Mouse (Mus musculus) embryonic facial prominence, embryonic 13.5 days (tissue): ENCODE results near the gene Dlx1. TPM values are rescaled to one million over a fixed set of nuclear protein-coding genes. Genes with fewer than 3 reads are reported as not detected.

Experiments used
- ATAC-seq: fragments of 200-750 bp; cut with Nextera tagmentation; 2 replicates; pipeline ENCODE4 v1.8.0; 2017; ENCODE audit warnings: low read depth; ENCODE audit not compliant: insufficient number of reproducible peaks, insufficient read depth, low FRiP score, low TSS enrichment
- H3K27ac ChIP-seq: fragments of 300-500 bp; sonication (generic); 2 replicates; pipeline ENCODE4 v1.5.1; 2015; ENCODE audit warnings: moderate library complexity, mild to moderate bottlenecking, inconsistent platforms
- H3K27me3 ChIP-seq: fragments of 300-500 bp; sonication (generic); 2 replicates; pipeline ENCODE4 v1.6.1; 2015; ENCODE audit warnings: mild to moderate bottlenecking, inconsistent platforms
- H3K36me3 ChIP-seq: fragments of 300-500 bp; sonication (generic); 2 replicates; pipeline ENCODE4 v1.6.1; 2015; ENCODE audit warnings: mild to moderate bottlenecking, inconsistent platforms
- H3K4me1 ChIP-seq: fragments of 300-500 bp; sonication (generic); 2 replicates; pipeline ENCODE4 v1.6.1; 2015; ENCODE audit warnings: inconsistent platforms
- H3K4me2 ChIP-seq: fragments of 300-500 bp; sonication (generic); 2 replicates; pipeline ENCODE4 v1.6.1; 2015; ENCODE audit warnings: moderate library complexity, mild to moderate bottlenecking, inconsistent platforms
- H3K4me3 ChIP-seq: fragments of 300-500 bp; sonication (generic); 2 replicates; pipeline ENCODE4 v1.5.1; 2015; ENCODE audit warnings: mild to moderate bottlenecking, inconsistent platforms
- H3K9ac ChIP-seq: fragments of 300-500 bp; sonication (generic); 2 replicates; pipeline ENCODE4 v1.6.1; 2015; ENCODE audit warnings: mild to moderate bottlenecking, inconsistent platforms
- H3K9me3 ChIP-seq: fragments of 300-500 bp; sonication (generic); 2 replicates; pipeline ENCODE4 v1.6.1; 2016; ENCODE audit warnings: inconsistent platforms
- WGBS: fragments of 180-500 bp; shearing (Covaris S2); methylation state at CpG from one replicate; pipeline ENCODE4 v1.1.7; 2015; ENCODE audit warnings: mixed read lengths; 5-methylcytosine and 5-hydroxymethylcytosine counted together
- polyA plus RNA-seq: library from polyadenylated mRNA; unstranded; fragments of >200 nt; fragmentation: Nextera tagmentation; extraction: Ambion mirVana; gene quantifications from 2 replicates; pipeline ENCODE4 v1.2.1, GENCODE M21; 2015

The Dlx1 gene
- polyA plus RNA-seq, 1 experiment from 2014 or later = 15.1 TPM

- ATAC-seq = no peak
- no peaks in the 10 kb centered on the region for H3K36me3 ChIP-seq
- no peaks in the 10 kb centered on the region for H3K4me1 ChIP-seq
- H3K9me3 ChIP-seq = no peaks in the 10 kb centered on the region
- no peak overlapping the region for H3K4me3 ChIP-seq
- H3K9ac ChIP-seq = no peak overlapping the region
- H3K27ac ChIP-seq = no peak overlapping the region
- whole genome bisulfite sequencing = 79% methylated on average over 9 of the region's 9 CpGs
- no peak overlapping the region for H3K4me2 ChIP-seq
- no peaks in the 10 kb centered on the region for H3K27me3 ChIP-seq
These were observed 38.6 kb downstream of the Dlx1 start for GRCm38 (mm10) chr2:71566466-71566865.

GRCm38 (mm10) chr2:71573736-71574135, 45.8 kb downstream of the Dlx1 start:
- WGBS = 16% methylated on average over 4 of the region's 4 CpGs

GRCm38 (mm10) chr2:71577059-71577458, 49.1 kb downstream of the Dlx1 start:
- ATAC-seq = no peak

More at GRCm38 (mm10) chr2:71573736-71574135, 45.8 kb downstream of the Dlx1 start:
- Histone ChIP-seq H3K27ac (no peak overlapping the region), H3K27me3 (no peaks in the 10 kb centered on the region), H3K4me3 (no peak overlapping the region), H3K36me3 (no peaks in the 10 kb centered on the region), H3K4me1 (peaks cover 9% of the 10 kb centered on the region; the same call in 1 of the 2 replicates), H3K9ac (no peak overlapping the region), H3K9me3 (no peaks in the 10 kb centered on the region), H3K4me2 (0 out of 2 replicates have a peak overlapping the region, but pooled peaks have one; percentile 32)
- no peak for ATAC-seq

GRCm38 (mm10) chr2:71580632-71581466, 52.9 kb downstream of the Dlx1 start:
- 9% methylated on average over 50 of the region's 50 CpGs for WGBS
- peak overlapping the region; percentile 77 for H3K9ac ChIP-seq

More at GRCm38 (mm10) chr2:71577059-71577458, 49.1 kb downstream of the Dlx1 start:
- no peak overlapping the region for H3K4me2 ChIP-seq
- H3K4me3 ChIP-seq = no peak overlapping the region
- H3K9me3 ChIP-seq = no peaks in the 10 kb centered on the region
- H3K27ac ChIP-seq = no peak overlapping the region
- no peaks in the 10 kb centered on the region for H3K36me3 ChIP-seq
- H3K4me1 ChIP-seq = peaks cover 15% of the 10 kb centered on the region; the same call in 1 of the 2 replicates
- no peaks in the 10 kb centered on the region for H3K27me3 ChIP-seq
- no peak overlapping the region for H3K9ac ChIP-seq
- WGBS = 87% methylated on average over 2 of the region's 2 CpGs

GRCm38 (mm10) chr2:71581488-71581887, 53.6 kb downstream of the Dlx1 start:
- peaks cover 6% of the 10 kb centered on the region; the same call in 1 of the 2 replicates for H3K4me1 ChIP-seq
- no peaks in the 10 kb centered on the region for H3K9me3 ChIP-seq
- H3K27me3 ChIP-seq = peaks cover 4% of the 10 kb centered on the region
- H3K27ac ChIP-seq = no peak overlapping the region
- peak overlapping the region; percentile 77; the same call in 1 of the 2 replicates for H3K9ac ChIP-seq
- no peak for ATAC-seq
- H3K4me2 ChIP-seq = peak overlapping the region; percentile 91
- H3K36me3 ChIP-seq = no peaks in the 10 kb centered on the region
- peak overlapping the region; percentile 59 for H3K4me3 ChIP-seq
- WGBS = 52% methylated on average over 5 of the region's 5 CpGs

More at GRCm38 (mm10) chr2:71580632-71581466, 52.9 kb downstream of the Dlx1 start:
- peak overlapping the region; percentile 59 for H3K4me3 ChIP-seq
- H3K27me3 ChIP-seq = peaks cover 4% of the 10 kb centered on the region
- ATAC-seq = 0 out of 2 replicates have a peak, but pooled peaks have one; percentile 32
- H3K27ac ChIP-seq = no peak overlapping the region
- no peaks in the 10 kb centered on the region for H3K36me3 ChIP-seq
- peak overlapping the region; percentile 91 for H3K4me2 ChIP-seq
- no peaks in the 10 kb centered on the region for H3K9me3 ChIP-seq
- H3K4me1 ChIP-seq = peaks cover 6% of the 10 kb centered on the region; the same call in 1 of the 2 replicates

Other genes with a start within 250 kb of the Dlx1 start
- 36.0 and 45.5 TPM in 2 replicates for gene Slc25a12, start 160.4 kb upstream of the Dlx1 start, polyA plus RNA-seq
- gene Hat1, start 139.2 kb upstream of the Dlx1 start, polyA plus RNA-seq = 117 and 135 TPM in 2 replicates
- gene Metap1d, start 74.8 kb upstream of the Dlx1 start, polyA plus RNA-seq = 51.8 and 52.1 TPM in 2 replicates
- 7.8 and 10.0 TPM in 2 replicates for gene Dlx2, start 18.6 kb downstream of the Dlx1 start, polyA plus RNA-seq
- gene Itga6, start 217.5 kb downstream of the Dlx1 start, polyA plus RNA-seq = 37.7 and 42.4 TPM in 2 replicates